Mouse (Mus musculus) CH12F3 (cell line): Measurements from ENCODE around the gene Lce3c.

Source experiments
- in situ Hi-C: fragments of 300-500 bp; cut with MboI; formaldehyde crosslinking; loops from 2 replicates; pipeline ENCODE4 v1.14.3; 2020; ENCODE audit warnings: low sequenced_read_pairs

Gene Lce3c

GRCm38 (mm10) chr3:92944186-92944585, at the start of gene Lce3c:
Lce3c (plus strand) TSS chr3:92944486.
- in situ Hi-C loops, result no loop called here

- in situ Hi-C loops, result no loop called here
Measured at GRCm38 (mm10) chr3:92894489-92894888, 49.8 kb upstream of the Lce3c start.

- in situ Hi-C loops, result no loop called here
Measured at GRCm38 (mm10) chr3:92902992-92903391, 41.3 kb upstream of the Lce3c start.

- in situ Hi-C loops, result no loop called here
Measured at GRCm38 (mm10) chr3:92903640-92904039, 40.6 kb upstream of the Lce3c start.

GRCm38 (mm10) chr3:92905182-92905581, 39.1 kb upstream of the Lce3c start:
- in situ Hi-C loops, result no loop called here

GRCm38 (mm10) chr3:92907571-92907970, 36.7 kb upstream of the Lce3c start:
- in situ Hi-C loops, result no loop called here

GRCm38 (mm10) chr3:92920364-92920763, 23.9 kb upstream of the Lce3c start:
- in situ Hi-C loops, result no loop called here

GRCm38 (mm10) chr3:92926130-92926529, 18.2 kb upstream of the Lce3c start, which contains the start of gene Lce3a:
Lce3a (minus strand) TSS chr3:92926230.
- in situ Hi-C loops, result no loop called here

GRCm38 (mm10) chr3:92932679-92933078, 11.6 kb upstream of the Lce3c start, which contains the start of gene Lce3b:
Lce3b (plus strand) TSS chr3:92932979.
- in situ Hi-C loops, result no loop called here

- in situ Hi-C loops, result no loop called here
Measured at GRCm38 (mm10) chr3:92957090-92957489, 12.8 kb downstream of the Lce3c start, which contains the start of gene Lce3d. Lce3d (plus strand) TSS chr3:92957390.

GRCm38 (mm10) chr3:92966761-92967160, 22.5 kb downstream of the Lce3c start, which contains the start of gene Lce3e:
Lce3e (plus strand) TSS chr3:92967061.
- in situ Hi-C loops, result no loop called here

- in situ Hi-C loops, result no loop called here
Measured at GRCm38 (mm10) chr3:92978484-92978883, 34.2 kb downstream of the Lce3c start.

- in situ Hi-C loops, result no loop called here
Measured at GRCm38 (mm10) chr3:92991926-92992325, 47.6 kb downstream of the Lce3c start, which contains the start of gene Lce3f. Lce3f (plus strand) TSS chr3:92992226.
